ENCODE assay signal across 22 mouse cellular contexts in genomic region chr9:119941407-119941806, GRCm38 (mm10). TPM values are rescaled to one million over a fixed set of nuclear protein-coding genes. Genes with fewer than 3 reads are reported as not detected.
A peak's percentile ranks its signal among the peaks of the same experiment; 100 is the strongest.
DNase-seq lines count a peak whose midpoint lies in the region; ATAC-seq and TF ChIP-seq lines count a peak whose summit lies in the region.
"Had no signal": no experiment of that assay in that cellular context is flagged by ENCODE, and none has a peak within 500 bp of the region (broad histone marks: within the 10 kb centered on the region; RNA-seq: fewer than 3 reads in every experiment).

No protein-coding gene starts in this region.

- no peak for ATAC-seq in limb, embryonic 13.5 days (ENCODE audit: low FRiP score, low read depth)
- ATAC-seq: activated CD4-positive, CD25-positive, alpha-beta regulatory T cell, adult 4 months; CD4-positive, CD25-positive, alpha-beta regulatory T cell, adult 4 months; forebrain, embryonic 13.5 days; forebrain, embryonic 15.5 days; forebrain, postnatal 0 days; Patski had no signal

- no peaks in the 10 kb centered on the region for H3K9me3 ChIP-seq in limb, embryonic 13.5 days
- H3K9me3 ChIP-seq in limb, embryonic 10.5 days (replicated peaks): no peaks in the 10 kb centered on the region
- H3K9me3 ChIP-seq in ES-E14 (ENCODE audit: control insufficient read depth, insufficient read depth, low read depth, low read length): no peaks in the 10 kb centered on the region
- H3K9me3 ChIP-seq: embryonic facial prominence, embryonic 13.5 days; forebrain, embryonic 13.5 days; forebrain, embryonic 15.5 days had no signal

- peaks cover 39% of the 10 kb centered on the region for H3K4me1 ChIP-seq in limb, embryonic 13.5 days
- peaks cover 54% of the 10 kb centered on the region for H3K4me1 ChIP-seq in limb, embryonic 10.5 days
- H3K4me1 ChIP-seq in ES-E14 (ENCODE audit: control insufficient read depth in 2 of 2, insufficient read depth in 2 of 2, low read length in 2 of 2, poor library complexity in 1 of 2): peaks cover 0 to 30% of the 10 kb centered on the region in 2 experiments; a peak in 2 of 4 replicates

- H3K36me3 ChIP-seq in limb, embryonic 13.5 days: no peaks in the 10 kb centered on the region
- H3K36me3 ChIP-seq in limb, embryonic 10.5 days: no peaks in the 10 kb centered on the region
- no peaks in the 10 kb centered on the region for H3K36me3 ChIP-seq in ES-E14 (ENCODE audit: control insufficient read depth, insufficient read depth, low read length, poor library complexity, severe bottlenecking)
- H3K36me3 ChIP-seq in myocyte (ENCODE audit: control insufficient read depth, insufficient read depth): no peaks in the 10 kb centered on the region
- H3K36me3 ChIP-seq: embryonic facial prominence, embryonic 13.5 days; forebrain, embryonic 15.5 days had no signal

- in situ Hi-C loops in ES-E14 (cut with MboI; ENCODE audit: low sequenced_read_pairs in 2 of 2, unreplicated experiment in 2 of 2): no loop called here

- 86% methylated on average over 5 of the region's 5 CpGs for WGBS in limb, embryonic 13.5 days
- 95% methylated on average over 5 of the region's 5 CpGs for WGBS in limb, embryonic 10.5 days

- no peak overlapping the region for H3K9ac ChIP-seq in limb, embryonic 13.5 days
- no peak overlapping the region for H3K9ac ChIP-seq in ES-E14 (ENCODE audit: insufficient read depth, low read depth, low read length, poor library complexity, severe bottlenecking)
- H3K9ac ChIP-seq: embryonic facial prominence, embryonic 13.5 days; forebrain, embryonic 13.5 days; forebrain, embryonic 15.5 days; forebrain, postnatal 0 days had no signal

- H3K4me3 ChIP-seq in limb, embryonic 13.5 days: no peak overlapping the region
- H3K4me3 ChIP-seq in limb, embryonic 10.5 days: no peak overlapping the region
- no peak overlapping the region for H3K4me3 ChIP-seq in ES-E14 (ENCODE audit: insufficient read depth in 1 of 2, low read depth in 1 of 2, low read length in 2 of 2, poor library complexity in 1 of 2, severe bottlenecking in 1 of 2)
- no peak overlapping the region for H3K4me3 ChIP-seq in myocyte
- H3K4me3 ChIP-seq: embryonic facial prominence, embryonic 13.5 days; forebrain, embryonic 13.5 days; forebrain, embryonic 15.5 days had no signal

- no peak for TF ChIP-seq POLR2A in myocyte (IDR thresholded peaks at IDR 0.05; ENCODE audit: insufficient read length, low read depth)

- no peak overlapping the region for H3K4me2 ChIP-seq in limb, embryonic 13.5 days (replicated peaks)
- H3K4me2 ChIP-seq in myocyte (ENCODE audit: low read depth): no peak overlapping the region
- H3K4me2 ChIP-seq: embryonic facial prominence, embryonic 13.5 days; forebrain, embryonic 13.5 days; forebrain, embryonic 15.5 days had no signal

- peak overlapping the region; percentile 10; the same call in 1 of the 2 replicates for H3K27ac ChIP-seq in limb, embryonic 13.5 days
- H3K27ac ChIP-seq in limb, embryonic 10.5 days: no peak overlapping the region; the same call in 1 of the 2 replicates
- no peak overlapping the region for H3K27ac ChIP-seq in ES-E14 (ENCODE audit: insufficient read depth, low read depth, low read length, poor library complexity, severe bottlenecking)
- H3K27ac ChIP-seq: embryonic facial prominence, embryonic 13.5 days; forebrain, embryonic 13.5 days; forebrain, embryonic 15.5 days had no signal

- peaks cover 3% of the 10 kb centered on the region for H3K79me2 ChIP-seq in myocyte (ENCODE audit: control insufficient read depth, insufficient read depth)

- no peak overlapping the region for H3ac ChIP-seq in myocyte (ENCODE audit: control insufficient read depth, insufficient read length)

- DNase-seq in adrenal gland, adult 2 months: peak; percentile 27
- no peak for DNase-seq in adrenal gland, adult 18-20 months (ENCODE audit: low spot score in 2 of 2)
- DNase-seq in limb, embryonic 10.5 days (ENCODE audit: low spot score): no peak
- no peak for DNase-seq in ES-E14 (ENCODE audit: low read depth, low spot score)
- no peak for DNase-seq in urinary bladder, postnatal 36 days (ENCODE audit: low spot score in 2 of 2)
- DNase-seq: adrenal gland, adult 8-10 months; adrenal gland, postnatal 14 days; adrenal gland, postnatal 36 days; B cell, adult 2 months; cerebellum, adult 11-12 months; cerebellum, adult 9-10 months; forebrain, postnatal 0 days had no signal

- H3K27me3 ChIP-seq in limb, embryonic 13.5 days: no peaks in the 10 kb centered on the region
- H3K27me3 ChIP-seq in limb, embryonic 10.5 days (ENCODE audit: low read depth, poor library complexity, severe bottlenecking): no peaks in the 10 kb centered on the region
- peaks cover under 1% of the 10 kb centered on the region for H3K27me3 ChIP-seq in myocyte (ENCODE audit: control insufficient read depth, insufficient read depth, insufficient read length)
- H3K27me3 ChIP-seq: CH12.LX; embryonic facial prominence, embryonic 13.5 days; forebrain, embryonic 13.5 days; forebrain, embryonic 15.5 days; Patski had no signal

TF ChIP-seq in ES-E14, 5 proteins besides CTCF, POLR2A, EP300 and RAD21:
- 0 out of 2 replicates have a peak, but pooled peaks have one; percentile 44 for TF ChIP-seq ZNF384 (IDR thresholded peaks at IDR 0.05; ENCODE audit: low read depth, low read length)
- TF ChIP-seq ZC3H11A (IDR thresholded peaks at IDR 0.05; ENCODE audit: borderline replicate concordance, low read depth, low read length): no peak
- no peak for TF ChIP-seq CHD2 (IDR thresholded peaks at IDR 0.05; ENCODE audit: low read depth, low read length)
- no peak for TF ChIP-seq HCFC1 (IDR thresholded peaks at IDR 0.05; ENCODE audit: borderline replicate concordance, insufficient read depth, low read length)

TF ChIP-seq in myocyte, 11 proteins besides CTCF, POLR2A, EP300 and RAD21:
- no peak for TF ChIP-seq REST (IDR thresholded peaks at IDR 0.05; ENCODE audit: insufficient read depth, insufficient read length)
- TF ChIP-seq MYOG (IDR thresholded peaks at IDR 0.05; ENCODE audit: control insufficient read depth in 1 of 3, insufficient read depth in 1 of 3, insufficient read length in 2 of 3, low read depth in 2 of 3): peak; percentile 56 to 95 (median 82)
- peak; percentile 50 for TF ChIP-seq TCF12 (IDR thresholded peaks at IDR 0.05; ENCODE audit: insufficient read depth, poor library complexity, severe bottlenecking)
- TF ChIP-seq E2F4 (IDR thresholded peaks at IDR 0.05; ENCODE audit: insufficient read depth): no peak
- peak; percentile 52 to 97 (median 95) for TF ChIP-seq MYOD1 (IDR thresholded peaks at IDR 0.05; ENCODE audit: control insufficient read depth in 1 of 3, insufficient read length in 2 of 3, low read depth in 2 of 3)

RNA-seq across cellular contexts. Expression of gene Ttc21a, which starts 4.0 kb away (rescaled TPM):
- total RNA-seq in adrenal gland, adult 2 months (2021): under 1 TPM in 1 of 2 experiments, not detected in 1; 0.17 TPM
- polyA plus RNA-seq in adrenal gland, adult 2 months (2012; rRNA removed): 0.04 TPM in 2 replicates
- total RNA-seq in adrenal gland, adult 18-20 months (2021): under 1 TPM in 1 of 2 experiments, not detected in 1; 0.43 TPM
- 0.18 and 0.20 TPM in 2 replicates for polyA plus RNA-seq in limb, embryonic 13.5 days (2015; fragmentation: Nextera tagmentation; extraction: Ambion mirVana)
- polyA plus RNA-seq in limb, embryonic 10.5 days (2016; fragmentation: Nextera tagmentation; extraction: Ambion mirVana): 0.34 and 0.43 TPM in 2 replicates
- 0.40 and 0.79 TPM in 2 replicates for total RNA-seq in ES-E14 (2012; rRNA removed)
- 0.05 TPM for polyA plus RNA-seq in myocyte (2012; fragmentation: generic; extraction: Trizol)
- total RNA-seq: MEL had no signal
- polyA plus RNA-seq: activated CD4-positive, CD25-positive, alpha-beta regulatory T cell, adult 4 months had no signal

RNA-seq across cellular contexts. Expression of gene Gorasp1, which starts 4.0 kb away (rescaled TPM):
- total RNA-seq in adrenal gland, adult 2 months (2021): 10 to 100 TPM; 15.1 to 31.9 TPM
- 26.6 and 30.5 TPM in 2 replicates for polyA plus RNA-seq in adrenal gland, adult 2 months (2012; rRNA removed)
- total RNA-seq in adrenal gland, adult 18-20 months (2021): 10 to 100 TPM; 20.7 to 23.0 TPM
- polyA plus RNA-seq in limb, embryonic 13.5 days (2015; fragmentation: Nextera tagmentation; extraction: Ambion mirVana): 29.5 and 31.5 TPM in 2 replicates
- polyA plus RNA-seq in limb, embryonic 10.5 days (2016; fragmentation: Nextera tagmentation; extraction: Ambion mirVana): 30.3 and 33.0 TPM in 2 replicates
- 16.8 and 21.5 TPM in 2 replicates for total RNA-seq in ES-E14 (2012; rRNA removed)
- 10.5 TPM for polyA plus RNA-seq in myocyte (2012; fragmentation: generic; extraction: Trizol)

RNA-seq across cellular contexts. Expression of gene Csrnp1, which starts 43.1 kb away (rescaled TPM):
- 10 to 100 TPM; 18.7 to 26.5 TPM for total RNA-seq in adrenal gland, adult 2 months (2021)
- 45.6 and 51.3 TPM in 2 replicates for polyA plus RNA-seq in adrenal gland, adult 2 months (2012; rRNA removed)
- total RNA-seq in adrenal gland, adult 18-20 months (2021): 10 to 100 TPM; 13.8 to 19.3 TPM
- polyA plus RNA-seq in limb, embryonic 13.5 days (2015; fragmentation: Nextera tagmentation; extraction: Ambion mirVana): 4.5 and 6.4 TPM in 2 replicates
- 3.2 and 3.5 TPM in 2 replicates for polyA plus RNA-seq in limb, embryonic 10.5 days (2016; fragmentation: Nextera tagmentation; extraction: Ambion mirVana)
- total RNA-seq in ES-E14 (2012; rRNA removed): 40.6 and 57.8 TPM in 2 replicates
- 9.2 TPM for polyA plus RNA-seq in myocyte (2012; fragmentation: generic; extraction: Trizol)

RNA-seq across cellular contexts. Expression of gene Wdr48, which starts 46.7 kb away (rescaled TPM):
- total RNA-seq in adrenal gland, adult 2 months (2021): 10 to 100 TPM; 48.1 to 50.7 TPM
- polyA plus RNA-seq in adrenal gland, adult 2 months (2012; rRNA removed): 26.6 and 30.7 TPM in 2 replicates
- 10 to 100 TPM; 46.5 to 52.9 TPM for total RNA-seq in adrenal gland, adult 18-20 months (2021)
- polyA plus RNA-seq in limb, embryonic 13.5 days (2015; fragmentation: Nextera tagmentation; extraction: Ambion mirVana): 51.5 and 60.3 TPM in 2 replicates
- polyA plus RNA-seq in limb, embryonic 10.5 days (2016; fragmentation: Nextera tagmentation; extraction: Ambion mirVana): 66.0 and 71.8 TPM in 2 replicates
- 33.8 and 35.3 TPM in 2 replicates for total RNA-seq in ES-E14 (2012; rRNA removed)
- polyA plus RNA-seq in myocyte (2012; fragmentation: generic; extraction: Trizol): 12.1 TPM
